Mouse (Mus musculus): ENCODE results near the gene Pfkfb3. TPM values are rescaled to one million over a fixed set of nuclear protein-coding genes. Genes with fewer than 3 reads are reported as not detected.

Gene Pfkfb3
- polyA plus RNA-seq, 1 experiment from 2014 or later, result 3.3 TPM

- no peaks in the 10 kb centered on the region for H3K9me3 ChIP-seq (ENCODE audit: low read length)
- no peak overlapping the region for H3K4me2 ChIP-seq (ENCODE audit: low read depth, low read length)
- DNase-seq (no peak), ATAC-seq (no peak)
- no peaks in the 10 kb centered on the region; the same call in 1 of the 2 replicates for H3K4me1 ChIP-seq (ENCODE audit: insufficient read depth)
- no peak overlapping the region for H3K4me3 ChIP-seq (ENCODE audit: low read depth, low read length)
- no peak overlapping the region for H3K9ac ChIP-seq (replicated peaks)
- no peaks in the 10 kb centered on the region for H3K36me3 ChIP-seq (replicated peaks; ENCODE audit: insufficient read depth, low read length)
- H3K27me3 ChIP-seq (ENCODE audit: insufficient read depth, low read length), result no peaks in the 10 kb centered on the region
- no peak overlapping the region for H3K27ac ChIP-seq (ENCODE audit: low read depth)
- WGBS (ENCODE audit: insufficient replicate concordance), result 85% methylated on average over 7 of the region's 7 CpGs
- TF ChIP-seq CTCF (IDR thresholded peaks at IDR 0.05; ENCODE audit: low read depth), result no peak
- no peak for TF ChIP-seq EP300 (IDR thresholded peaks at IDR 0.05; ENCODE audit: low read depth)
Observed at GRCm38 (mm10) chr2:11521758-11522157, 32.1 kb downstream of the Pfkfb3 start.

- Histone ChIP-seq H3K27me3 (ENCODE audit: insufficient read depth, low read length) (no peaks in the 10 kb centered on the region), H3K4me3 (ENCODE audit: low read depth, low read length) (no peak overlapping the region), H3K4me2 (ENCODE audit: low read depth, low read length) (no peak overlapping the region), H3K27ac (ENCODE audit: low read depth) (no peak overlapping the region), H3K4me1 (ENCODE audit: insufficient read depth) (no peaks in the 10 kb centered on the region), H3K9ac (replicated peaks) (no peak overlapping the region), H3K9me3 (ENCODE audit: low read length) (no peaks in the 10 kb centered on the region), H3K36me3 (replicated peaks; ENCODE audit: insufficient read depth, low read length) (no peaks in the 10 kb centered on the region)
- TF ChIP-seq CTCF (IDR thresholded peaks at IDR 0.05; ENCODE audit: low read depth) (no peak), EP300 (IDR thresholded peaks at IDR 0.05; ENCODE audit: low read depth) (no peak)
- WGBS (ENCODE audit: insufficient replicate concordance), result 73% methylated on average over 9 of the region's 9 CpGs
- DNase-seq, result no peak
- ATAC-seq, result no peak
Observed at GRCm38 (mm10) chr2:11520786-11521185, 33.1 kb downstream of the Pfkfb3 start.

GRCm38 (mm10) chr2:11515828-11516227 lies 38.0 kb downstream of the Pfkfb3 start:
- no peak overlapping the region for H3K9ac ChIP-seq (replicated peaks)
- no peak overlapping the region for H3K4me3 ChIP-seq (ENCODE audit: low read depth, low read length)
- H3K27ac ChIP-seq (ENCODE audit: low read depth), result no peak overlapping the region
- 52% methylated on average over 3 of the region's 3 CpGs for WGBS (ENCODE audit: insufficient replicate concordance)
- H3K4me1 ChIP-seq (ENCODE audit: insufficient read depth), result peaks cover 6% of the 10 kb centered on the region
- DNase-seq (no peak), ATAC-seq (no peak)
- H3K27me3 ChIP-seq (ENCODE audit: insufficient read depth, low read length), result no peaks in the 10 kb centered on the region
- no peak overlapping the region for H3K4me2 ChIP-seq (ENCODE audit: low read depth, low read length)
- H3K9me3 ChIP-seq (ENCODE audit: low read length), result no peaks in the 10 kb centered on the region
- TF ChIP-seq CTCF (IDR thresholded peaks at IDR 0.05; ENCODE audit: low read depth) (no peak), EP300 (IDR thresholded peaks at IDR 0.05; ENCODE audit: low read depth) (no peak)
- no peaks in the 10 kb centered on the region; the same call in 1 of the 2 replicates for H3K36me3 ChIP-seq (replicated peaks; ENCODE audit: insufficient read depth, low read length)

- DNase-seq (peak; percentile 57), ATAC-seq (peak; percentile 69)
- H3K36me3 ChIP-seq (replicated peaks; ENCODE audit: insufficient read depth, low read length), result no peaks in the 10 kb centered on the region; the same call in 1 of the 2 replicates
- no peaks in the 10 kb centered on the region for H3K9me3 ChIP-seq (ENCODE audit: low read length)
- no peaks in the 10 kb centered on the region for H3K27me3 ChIP-seq (ENCODE audit: insufficient read depth, low read length)
- no peak overlapping the region for H3K9ac ChIP-seq (replicated peaks)
- no peak for TF ChIP-seq CTCF (IDR thresholded peaks at IDR 0.05; ENCODE audit: low read depth)
- TF ChIP-seq EP300 (IDR thresholded peaks at IDR 0.05; ENCODE audit: low read depth), result no peak
- H3K27ac ChIP-seq (ENCODE audit: low read depth), result 0 out of 2 replicates have a peak overlapping the region, but pooled peaks have one; percentile 1
- 47% methylated on average over 18 of the region's 18 CpGs for WGBS (ENCODE audit: insufficient replicate concordance)
- no peak overlapping the region for H3K4me3 ChIP-seq (ENCODE audit: low read depth, low read length)
- peaks cover 6% of the 10 kb centered on the region for H3K4me1 ChIP-seq (ENCODE audit: insufficient read depth)
- H3K4me2 ChIP-seq (ENCODE audit: low read depth, low read length), result peak overlapping the region; percentile 15; the same call in 1 of the 2 replicates
Observed at GRCm38 (mm10) chr2:11513057-11513967, 40.6 kb downstream of the Pfkfb3 start.

- no peak overlapping the region for H3K27ac ChIP-seq (ENCODE audit: low read depth)
- 80% methylated on average over 1 of the region's 1 CpGs for WGBS (ENCODE audit: insufficient replicate concordance)
- H3K4me1 ChIP-seq (ENCODE audit: insufficient read depth), result peaks cover 6% of the 10 kb centered on the region
- no peak overlapping the region for H3K9ac ChIP-seq (replicated peaks)
- no peaks in the 10 kb centered on the region for H3K27me3 ChIP-seq (ENCODE audit: insufficient read depth, low read length)
- no peak overlapping the region for H3K4me3 ChIP-seq (ENCODE audit: low read depth, low read length)
- H3K4me2 ChIP-seq (ENCODE audit: low read depth, low read length), result no peak overlapping the region
- no peaks in the 10 kb centered on the region for H3K9me3 ChIP-seq (ENCODE audit: low read length)
- DNase-seq, result no peak
- no peaks in the 10 kb centered on the region; the same call in 1 of the 2 replicates for H3K36me3 ChIP-seq (replicated peaks; ENCODE audit: insufficient read depth, low read length)
- no peak for ATAC-seq
- TF ChIP-seq EP300 (IDR thresholded peaks at IDR 0.05; ENCODE audit: low read depth) (no peak), CTCF (IDR thresholded peaks at IDR 0.05; ENCODE audit: low read depth) (no peak)
Observed at GRCm38 (mm10) chr2:11512127-11512526, 41.8 kb downstream of the Pfkfb3 start.

- H3K9me3 ChIP-seq (ENCODE audit: low read length), result no peaks in the 10 kb centered on the region
- H3K36me3 ChIP-seq (replicated peaks; ENCODE audit: insufficient read depth, low read length), result 0 out of 2 replicates have a peak, but pooled peaks cover 4% of the 10 kb centered on the region
- peak overlapping the region; percentile 58 for H3K4me3 ChIP-seq (ENCODE audit: low read depth, low read length)
- peak overlapping the region; percentile 49; the same call in 1 of the 2 replicates for H3K9ac ChIP-seq (replicated peaks)
- DNase-seq, result no peak
- ATAC-seq, result no peak
- peak overlapping the region; percentile 90 for H3K4me2 ChIP-seq (ENCODE audit: low read depth, low read length)
- peaks cover 16% of the 10 kb centered on the region for H3K4me1 ChIP-seq (ENCODE audit: insufficient read depth)
- WGBS (ENCODE audit: insufficient replicate concordance), result 56% methylated on average over 7 of the region's 7 CpGs
- no peak overlapping the region for H3K27ac ChIP-seq (ENCODE audit: low read depth)
- no peak for TF ChIP-seq CTCF (IDR thresholded peaks at IDR 0.05; ENCODE audit: low read depth)
- no peak for TF ChIP-seq EP300 (IDR thresholded peaks at IDR 0.05; ENCODE audit: low read depth)
- H3K27me3 ChIP-seq (ENCODE audit: insufficient read depth, low read length), result no peaks in the 10 kb centered on the region
Observed at GRCm38 (mm10) chr2:11503736-11504135, 50.1 kb downstream of the Pfkfb3 start.
